Mouse (Mus musculus): ENCODE data around the gene Nrgn. TPM values are rescaled to one million over a fixed set of nuclear protein-coding genes. Genes with fewer than 3 reads are reported as not detected.

The Nrgn gene
- polyA plus RNA-seq, 2 experiments, result 5.4 to 7.1 TPM

GRCm38 (mm10) chr9:37496325-37496724 is 56.4 kb downstream of the Nrgn start:
- TF ChIP-seq EP300 (IDR thresholded peaks at IDR 0.05; ENCODE audit: low read depth) (no peak), CTCF (IDR thresholded peaks at IDR 0.05; ENCODE audit: low read depth) (no peak)
- H3K4me1 ChIP-seq (replicated peaks; ENCODE audit: control insufficient read depth in 2 of 2, insufficient read depth in 2 of 2, low read length in 1 of 2), result no peaks in the 10 kb centered on the region
- no peaks in the 10 kb centered on the region for H3K27me3 ChIP-seq (ENCODE audit: control insufficient read depth, insufficient read depth, low read length)
- H3K4me2 ChIP-seq (ENCODE audit: low read depth), result no peak overlapping the region
- no peaks in the 10 kb centered on the region for H3K36me3 ChIP-seq (replicated peaks; ENCODE audit: control insufficient read depth, insufficient read depth, low read depth)
- no peak overlapping the region for H3K9ac ChIP-seq (replicated peaks)
- H3K9me3 ChIP-seq (ENCODE audit: control insufficient read depth, low read length), result no peaks in the 10 kb centered on the region
- no peak for DNase-seq (ENCODE audit: low read depth in 3 of 3, low spot score in 3 of 3)
- no peak overlapping the region for H3K4me3 ChIP-seq (ENCODE audit: insufficient read depth in 1 of 2, low read depth in 2 of 2, low read length in 2 of 2)
- ATAC-seq (ENCODE audit: insufficient read depth), result no peak
- no peak overlapping the region for H3K27ac ChIP-seq

GRCm38 (mm10) chr9:37495761-37496160 is 56.9 kb downstream of the Nrgn start:
- Histone ChIP-seq H3K4me3 (ENCODE audit: insufficient read depth in 1 of 2, low read depth in 2 of 2, low read length in 2 of 2) (no peak overlapping the region), H3K4me2 (ENCODE audit: low read depth) (no peak overlapping the region), H3K4me1 (replicated peaks; ENCODE audit: control insufficient read depth in 2 of 2, insufficient read depth in 2 of 2, low read length in 1 of 2) (no peaks in the 10 kb centered on the region; a peak in 1 of 4 replicates), H3K27me3 (ENCODE audit: control insufficient read depth, insufficient read depth, low read length) (no peaks in the 10 kb centered on the region), H3K27ac (no peak overlapping the region), H3K9ac (replicated peaks) (no peak overlapping the region), H3K36me3 (replicated peaks; ENCODE audit: control insufficient read depth, insufficient read depth, low read depth) (no peaks in the 10 kb centered on the region), H3K9me3 (ENCODE audit: control insufficient read depth, low read length) (no peaks in the 10 kb centered on the region)
- WGBS (ENCODE audit: insufficient replicate concordance), result 57% methylated on average over 3 of the region's 3 CpGs
- ATAC-seq (ENCODE audit: insufficient read depth) (no peak), DNase-seq (ENCODE audit: low read depth in 3 of 3, low spot score in 3 of 3) (no peak)
- TF ChIP-seq CTCF (IDR thresholded peaks at IDR 0.05; ENCODE audit: low read depth) (no peak), EP300 (IDR thresholded peaks at IDR 0.05; ENCODE audit: low read depth) (no peak)

Other genes with a start within 250 kb of the Nrgn start
- 1.1 and 1.5 TPM in 2 replicates for gene Ccdc15, start 204.5 kb downstream of the Nrgn start, polyA plus RNA-seq (2012; rRNA removed)
- gene Ccdc15, start 204.5 kb downstream of the Nrgn start, polyA plus RNA-seq (2014; fragmentation: Nextera tagmentation; extraction: Ambion mirVana), result 3.0 and 3.6 TPM in 2 replicates
- not detected in 2 replicates for gene Hepacam, start 185.6 kb downstream of the Nrgn start, polyA plus RNA-seq (2012; rRNA removed)
- gene Hepacam, start 185.6 kb downstream of the Nrgn start, polyA plus RNA-seq (2014; fragmentation: Nextera tagmentation; extraction: Ambion mirVana), result not detected in 2 replicates
- 1.4 TPM in 2 replicates for gene Robo4, start 151.0 kb downstream of the Nrgn start, polyA plus RNA-seq (2012; rRNA removed)
- 1.6 and 1.8 TPM in 2 replicates for gene Robo4, start 151.0 kb downstream of the Nrgn start, polyA plus RNA-seq (2014; fragmentation: Nextera tagmentation; extraction: Ambion mirVana)
- 0.23 and 0.25 TPM in 2 replicates for gene Robo3, start 119.7 kb downstream of the Nrgn start, polyA plus RNA-seq (2012; rRNA removed)
- gene Robo3, start 119.7 kb downstream of the Nrgn start, polyA plus RNA-seq (2014; fragmentation: Nextera tagmentation; extraction: Ambion mirVana), result 0.05 and 0.11 TPM in 2 replicates
- 6.6 and 9.3 TPM in 2 replicates for gene Msantd2, start 63.6 kb downstream of the Nrgn start, polyA plus RNA-seq (2012; rRNA removed)
- 3.8 TPM in 2 replicates for gene Msantd2, start 63.6 kb downstream of the Nrgn start, polyA plus RNA-seq (2014; fragmentation: Nextera tagmentation; extraction: Ambion mirVana)
- gene Esam, start 24.8 kb downstream of the Nrgn start, polyA plus RNA-seq (2012; rRNA removed), result 6.5 and 7.3 TPM in 2 replicates
- 9.9 and 10.7 TPM in 2 replicates for gene Esam, start 24.8 kb downstream of the Nrgn start, polyA plus RNA-seq (2014; fragmentation: Nextera tagmentation; extraction: Ambion mirVana)
- 0.70 and 0.81 TPM in 2 replicates for gene Vsig2, start 13.6 kb downstream of the Nrgn start, polyA plus RNA-seq (2012; rRNA removed)
- gene Vsig2, start 13.6 kb downstream of the Nrgn start, polyA plus RNA-seq (2014; fragmentation: Nextera tagmentation; extraction: Ambion mirVana), result 0.36 TPM in 1 of 2 replicates, not detected in the other
- gene Siae, start 2.8 kb upstream of the Nrgn start, polyA plus RNA-seq (2012; rRNA removed), result 2.2 TPM in 2 replicates
- gene Siae, start 2.8 kb upstream of the Nrgn start, polyA plus RNA-seq (2014; fragmentation: Nextera tagmentation; extraction: Ambion mirVana), result 5.7 and 6.0 TPM in 2 replicates
- 0.56 and 1.3 TPM in 2 replicates for gene Spa17, start 60.8 kb upstream of the Nrgn start, polyA plus RNA-seq (2012; rRNA removed)
- 2.6 and 2.7 TPM in 2 replicates for gene Spa17, start 60.8 kb upstream of the Nrgn start, polyA plus RNA-seq (2014; fragmentation: Nextera tagmentation; extraction: Ambion mirVana)
- gene Tbrg1, start 104.4 kb upstream of the Nrgn start, polyA plus RNA-seq (2012; rRNA removed), result 15.7 and 23.1 TPM in 2 replicates
- 47.0 and 54.5 TPM in 2 replicates for gene Tbrg1, start 104.4 kb upstream of the Nrgn start, polyA plus RNA-seq (2014; fragmentation: Nextera tagmentation; extraction: Ambion mirVana)
- not detected in 2 replicates for gene Panx3, start 116.3 kb upstream of the Nrgn start, polyA plus RNA-seq (2012; rRNA removed)
- gene Panx3, start 116.3 kb upstream of the Nrgn start, polyA plus RNA-seq (2014; fragmentation: Nextera tagmentation; extraction: Ambion mirVana), result not detected in 2 replicates
- gene Olfr160, start 163.3 kb upstream of the Nrgn start, polyA plus RNA-seq (2012; rRNA removed), result not detected in 2 replicates
- gene Olfr160, start 163.3 kb upstream of the Nrgn start, polyA plus RNA-seq (2014; fragmentation: Nextera tagmentation; extraction: Ambion mirVana), result not detected in 2 replicates
- gene Olfr874, start 192.2 kb upstream of the Nrgn start, polyA plus RNA-seq (2012; rRNA removed), result not detected in 2 replicates
- gene Olfr874, start 192.2 kb upstream of the Nrgn start, polyA plus RNA-seq (2014; fragmentation: Nextera tagmentation; extraction: Ambion mirVana), result not detected in 2 replicates
- not detected in 2 replicates for gene Olfr875, start 219.0 kb upstream of the Nrgn start, polyA plus RNA-seq (2012; rRNA removed)
- not detected in 2 replicates for gene Olfr875, start 219.0 kb upstream of the Nrgn start, polyA plus RNA-seq (2014; fragmentation: Nextera tagmentation; extraction: Ambion mirVana)